Mouse (Mus musculus) naive thymus-derived CD4-positive, alpha-beta T cell, adult 2 months (primary cell): ENCODE results near the gene Pabpn1.
A peak's percentile ranks its signal among the peaks of the same experiment; 100 is the strongest.

Source experiments
- DNase-seq: peaks from one replicate; pipeline ENCODE4 v3.0.0-alpha.2; 2011; ENCODE audit warnings: low read depth

The Pabpn1 gene

GRCm38 (mm10) chr14:54893651-54894181, 1.4 kb downstream of the Pabpn1 start:
- peak; percentile 99 for DNase-seq

GRCm38 (mm10) chr14:54894296-54895151, 2.2 kb downstream of the Pabpn1 start:
- peak; percentile 43 for DNase-seq

- no peak for DNase-seq
Observed at GRCm38 (mm10) chr14:54897445-54897844, 5.1 kb downstream of the Pabpn1 start.

- peak; percentile 83 for DNase-seq
Observed at GRCm38 (mm10) chr14:54900383-54900782, 8.1 kb downstream of the Pabpn1 start.

GRCm38 (mm10) chr14:54903641-54904040, 11.3 kb downstream of the Pabpn1 start:
- DNase-seq = no peak

- no peak for DNase-seq
Observed at GRCm38 (mm10) chr14:54908682-54909081, 16.4 kb downstream of the Pabpn1 start.

GRCm38 (mm10) chr14:54912109-54912850, 20.0 kb downstream of the Pabpn1 start:
- DNase-seq = no peak

- peak; percentile 55 for DNase-seq
Observed at GRCm38 (mm10) chr14:54912886-54913285, 20.6 kb downstream of the Pabpn1 start, which contains the start of gene Slc22a17. Slc22a17 (minus strand) TSS chr14:54913132.

GRCm38 (mm10) chr14:54913343-54913742, 21.0 kb downstream of the Pabpn1 start:
- no peak for DNase-seq

- DNase-seq = no peak
Observed at GRCm38 (mm10) chr14:54920076-54920685, 27.9 kb downstream of the Pabpn1 start.

- no peak for DNase-seq
Observed at GRCm38 (mm10) chr14:54924641-54925348, 32.5 kb downstream of the Pabpn1 start.

- no peak for DNase-seq
Observed at GRCm38 (mm10) chr14:54925349-54926342, 33.3 kb downstream of the Pabpn1 start, which contains the start of gene Efs. Efs (minus strand) TSS chr14:54926126.

- DNase-seq = no peak
Observed at GRCm38 (mm10) chr14:54926401-54927158, 34.3 kb downstream of the Pabpn1 start.

- no peak for DNase-seq
Observed at GRCm38 (mm10) chr14:54927296-54927695, 35.0 kb downstream of the Pabpn1 start.

- no peak for DNase-seq
Observed at GRCm38 (mm10) chr14:54929801-54930200, 37.5 kb downstream of the Pabpn1 start.

GRCm38 (mm10) chr14:54930431-54930830, 38.1 kb downstream of the Pabpn1 start:
- DNase-seq = no peak

- DNase-seq = no peak
Observed at GRCm38 (mm10) chr14:54932645-54933150, 40.4 kb downstream of the Pabpn1 start, which contains the start of gene Il25. Il25 (plus strand) TSS chr14:54932695.

GRCm38 (mm10) chr14:54935904-54936830, 43.9 kb downstream of the Pabpn1 start, which contains the start of gene Cmtm5:
Cmtm5 (plus strand) TSS chr14:54936261.
- no peak for DNase-seq
